In the genomic region with DNA sequence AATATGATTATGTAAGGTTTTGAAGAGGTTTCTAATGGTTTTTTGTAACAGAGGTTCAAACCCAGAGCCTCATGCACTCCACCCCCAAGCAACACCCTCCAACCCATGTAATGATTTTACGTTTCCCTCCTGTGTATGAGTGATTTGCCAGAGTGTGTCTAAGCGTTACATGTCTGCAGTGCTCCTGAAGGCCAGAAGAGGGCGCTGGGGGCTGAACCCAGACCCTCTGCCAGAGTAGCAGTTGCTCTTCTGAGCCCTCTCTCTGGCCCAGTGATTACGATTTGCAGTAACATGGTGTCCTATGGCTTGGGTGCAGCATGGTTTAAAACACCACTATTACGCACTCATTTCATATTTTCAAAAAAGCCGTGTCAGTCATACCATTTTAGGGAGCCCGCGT, we compare ENCODE assay signal across 10 mouse cellular contexts. TPM values are rescaled to one million over a fixed set of nuclear protein-coding genes. Genes with fewer than 3 reads are reported as not detected.
A peak's percentile ranks its signal among the peaks of the same experiment; 100 is the strongest.
DNase-seq lines count a peak whose midpoint lies in the region; ATAC-seq and TF ChIP-seq lines count a peak whose summit lies in the region.
"Had no signal": no experiment of that assay in that cellular context is flagged by ENCODE, and none has a peak within 500 bp of the region (broad histone marks: within the 10 kb centered on the region; RNA-seq: fewer than 3 reads in every experiment).

No protein-coding gene starts in this region.

- H3K9ac ChIP-seq in forebrain, embryonic 11.5 days (ENCODE audit: low read length), result no peak overlapping the region
- H3K9ac ChIP-seq in forebrain, embryonic 16.5 days (replicated peaks; ENCODE audit: low read depth, low read length), result no peak overlapping the region
- no peak overlapping the region for H3K9ac ChIP-seq in lung, postnatal 0 days (replicated peaks; ENCODE audit: low read depth)
- H3K9ac ChIP-seq: hindbrain, embryonic 15.5 days had no signal

- peak; percentile 66 for TF ChIP-seq CTCF in lung, postnatal 0 days (IDR thresholded peaks at IDR 0.05)
- TF ChIP-seq CTCF in bone marrow macrophage, adult 2 months (IDR thresholded peaks at IDR 0.05; ENCODE audit: low read depth, low read length), result peak; percentile 36; the same call in 1 of the 2 replicates

- ATAC-seq in forebrain, embryonic 11.5 days (replicated peaks; ENCODE audit: low FRiP score), result no peak
- no peak for ATAC-seq in forebrain, embryonic 16.5 days
- ATAC-seq in lung, postnatal 0 days, result no peak

- H3K27ac ChIP-seq in forebrain, embryonic 11.5 days (ENCODE audit: low read depth, low read length), result no peak overlapping the region
- no peak overlapping the region for H3K27ac ChIP-seq in forebrain, embryonic 16.5 days (ENCODE audit: low read length)
- H3K27ac ChIP-seq in lung, postnatal 0 days (ENCODE audit: low read length), result no peak overlapping the region
- H3K27ac ChIP-seq in bone marrow macrophage, adult 2 months (ENCODE audit: insufficient read depth, low read depth, low read length), result no peak overlapping the region
- H3K27ac ChIP-seq: hindbrain, embryonic 15.5 days had no signal

- H3K36me3 ChIP-seq in forebrain, embryonic 11.5 days (ENCODE audit: control insufficient read depth, insufficient read depth, low read length), result no peaks in the 10 kb centered on the region; the same call in 1 of the 2 replicates
- H3K36me3 ChIP-seq in forebrain, embryonic 16.5 days (ENCODE audit: control insufficient read depth, insufficient read depth), result peaks cover 6% of the 10 kb centered on the region; the same call in 1 of the 2 replicates
- H3K36me3 ChIP-seq in lung, postnatal 0 days (ENCODE audit: insufficient read depth, low read length), result peaks cover 15% of the 10 kb centered on the region; the same call in 1 of the 2 replicates

- no peaks in the 10 kb centered on the region for H3K4me1 ChIP-seq in forebrain, embryonic 11.5 days (replicated peaks; ENCODE audit: control insufficient read depth, insufficient read depth, low read length)
- H3K4me1 ChIP-seq in forebrain, embryonic 16.5 days (replicated peaks; ENCODE audit: control insufficient read depth, insufficient read depth, low read length), result no peaks in the 10 kb centered on the region
- no peaks in the 10 kb centered on the region for H3K4me1 ChIP-seq in lung, postnatal 0 days (ENCODE audit: insufficient read depth, low read depth, low read length)
- no peaks in the 10 kb centered on the region for H3K4me1 ChIP-seq in bone marrow macrophage, adult 2 months (ENCODE audit: control insufficient read depth, insufficient read depth, low read length)
- H3K4me1 ChIP-seq: hindbrain, embryonic 15.5 days had no signal

- no peak overlapping the region for H3K4me3 ChIP-seq in forebrain, embryonic 11.5 days (ENCODE audit: low read depth, low read length)
- no peak overlapping the region for H3K4me3 ChIP-seq in forebrain, embryonic 16.5 days (replicated peaks; ENCODE audit: low read length)
- H3K4me3 ChIP-seq in lung, postnatal 0 days (ENCODE audit: low read depth, low read length), result no peak overlapping the region
- H3K4me3 ChIP-seq in bone marrow macrophage, adult 2 months (ENCODE audit: insufficient read depth, low read length), result no peak overlapping the region
- H3K4me3 ChIP-seq: hindbrain, embryonic 15.5 days had no signal

- TF ChIP-seq POLR2A in bone marrow macrophage, adult 2 months (IDR thresholded peaks at IDR 0.05; ENCODE audit: borderline replicate concordance, low read depth, low read length), result no peak

- no peak for TF ChIP-seq EP300 in lung, postnatal 0 days (IDR thresholded peaks at IDR 0.05)

- H3K9me3 ChIP-seq in forebrain, embryonic 11.5 days (ENCODE audit: control insufficient read depth, low read length), result no peaks in the 10 kb centered on the region
- no peaks in the 10 kb centered on the region for H3K9me3 ChIP-seq in forebrain, embryonic 16.5 days (ENCODE audit: control insufficient read depth, low read length)
- H3K9me3 ChIP-seq in lung, postnatal 0 days (ENCODE audit: low read length), result no peaks in the 10 kb centered on the region
- H3K9me3 ChIP-seq: hindbrain, embryonic 15.5 days had no signal

- DNase-seq in forebrain, embryonic 11.5 days (ENCODE audit: low spot score), result peak; percentile 60
- DNase-seq in lung, postnatal 0 days (ENCODE audit: low spot score), result peak; percentile 28
- DNase-seq in lung, postnatal 4 days, result no peak
- peak; percentile 38 for DNase-seq in retina, postnatal 1 day
- DNase-seq in frontal cortex, postnatal 10 days (ENCODE audit: low spot score in 2 of 2), result no peak
- DNase-seq in yolk sac, embryonic 10.5 days (ENCODE audit: low spot score), result no peak
- DNase-seq: right cerebral cortex, postnatal 25 days had no signal

- WGBS in forebrain, embryonic 11.5 days, result 67% methylated on average over 8 of the region's 8 CpGs
- 66% methylated on average over 8 of the region's 8 CpGs for WGBS in forebrain, embryonic 16.5 days
- 70% methylated on average over 8 of the region's 8 CpGs for WGBS in lung, postnatal 0 days

- H3K4me2 ChIP-seq in forebrain, embryonic 11.5 days (ENCODE audit: low read depth, low read length, severe bottlenecking), result no peak overlapping the region
- no peak overlapping the region for H3K4me2 ChIP-seq in forebrain, embryonic 16.5 days (ENCODE audit: low read length)
- no peak overlapping the region for H3K4me2 ChIP-seq in lung, postnatal 0 days (replicated peaks; ENCODE audit: low read depth, low read length)
- H3K4me2 ChIP-seq: hindbrain, embryonic 15.5 days had no signal

- H3K27me3 ChIP-seq in forebrain, embryonic 11.5 days (ENCODE audit: control insufficient read depth, insufficient read depth, low read length), result no peaks in the 10 kb centered on the region
- no peaks in the 10 kb centered on the region for H3K27me3 ChIP-seq in forebrain, embryonic 16.5 days (replicated peaks; ENCODE audit: control insufficient read depth, insufficient read depth, low read length)
- H3K27me3 ChIP-seq in lung, postnatal 0 days (replicated peaks; ENCODE audit: insufficient read depth, low read length), result no peaks in the 10 kb centered on the region
- H3K27me3 ChIP-seq: hindbrain, embryonic 15.5 days had no signal

RNA-seq across cellular contexts. Expression of a gene that starts 23.2 kb away (rescaled TPM):
- polyA plus RNA-seq in forebrain, embryonic 11.5 days (2014; fragmentation: Nextera tagmentation; extraction: Ambion mirVana), result 441 and 443 TPM in 2 replicates
- polyA plus RNA-seq in forebrain, embryonic 16.5 days (2015; fragmentation: Nextera tagmentation; extraction: Ambion mirVana), result 362 and 389 TPM in 2 replicates
- 99.6 and 109 TPM in 2 replicates for polyA plus RNA-seq in lung, postnatal 0 days (2015; fragmentation: Nextera tagmentation; extraction: Ambion mirVana)
- 65.0 and 72.0 TPM in 2 replicates for polyA plus RNA-seq in bone marrow macrophage, adult 2 months (2012; ENCODE audit: insufficient read depth, insufficient read length, missing spikeins)

RNA-seq across cellular contexts. Expression of a gene that starts 35.3 kb away (rescaled TPM):
- polyA plus RNA-seq in forebrain, embryonic 11.5 days (2014; fragmentation: Nextera tagmentation; extraction: Ambion mirVana), result 59.7 and 68.7 TPM in 2 replicates
- polyA plus RNA-seq in forebrain, embryonic 16.5 days (2015; fragmentation: Nextera tagmentation; extraction: Ambion mirVana), result 30.4 and 34.8 TPM in 2 replicates
- polyA plus RNA-seq in lung, postnatal 0 days (2015; fragmentation: Nextera tagmentation; extraction: Ambion mirVana), result 81.7 and 92.6 TPM in 2 replicates
- 21.5 and 23.3 TPM in 2 replicates for polyA plus RNA-seq in bone marrow macrophage, adult 2 months (2012; ENCODE audit: insufficient read depth, insufficient read length, missing spikeins)

RNA-seq across cellular contexts. Expression of a gene that starts 39.4 kb away (rescaled TPM):
- 12.9 and 14.6 TPM in 2 replicates for polyA plus RNA-seq in forebrain, embryonic 11.5 days (2014; fragmentation: Nextera tagmentation; extraction: Ambion mirVana)
- polyA plus RNA-seq in forebrain, embryonic 16.5 days (2015; fragmentation: Nextera tagmentation; extraction: Ambion mirVana), result 23.9 and 29.6 TPM in 2 replicates
- polyA plus RNA-seq in lung, postnatal 0 days (2015; fragmentation: Nextera tagmentation; extraction: Ambion mirVana), result 66.4 and 71.5 TPM in 2 replicates
- polyA plus RNA-seq in bone marrow macrophage, adult 2 months (2012; ENCODE audit: insufficient read depth, insufficient read length, missing spikeins), result 41.7 and 49.0 TPM in 2 replicates

RNA-seq across cellular contexts. Expression of a gene that starts 40.3 kb away (rescaled TPM):
- not detected in 2 replicates for polyA plus RNA-seq in forebrain, embryonic 11.5 days (2014; fragmentation: Nextera tagmentation; extraction: Ambion mirVana)
- 0.47 and 0.97 TPM in 2 replicates for polyA plus RNA-seq in forebrain, embryonic 16.5 days (2015; fragmentation: Nextera tagmentation; extraction: Ambion mirVana)
- polyA plus RNA-seq in lung, postnatal 0 days (2015; fragmentation: Nextera tagmentation; extraction: Ambion mirVana), result 1.5 and 1.7 TPM in 2 replicates
- 0.40 TPM in 1 of 2 replicates, not detected in the other for polyA plus RNA-seq in bone marrow macrophage, adult 2 months (2012; ENCODE audit: insufficient read depth, insufficient read length, missing spikeins)

RNA-seq across cellular contexts. Expression of a gene that starts 51.8 kb away (rescaled TPM):
- 2.7 and 3.3 TPM in 2 replicates for polyA plus RNA-seq in forebrain, embryonic 11.5 days (2014; fragmentation: Nextera tagmentation; extraction: Ambion mirVana)
- polyA plus RNA-seq in forebrain, embryonic 16.5 days (2015; fragmentation: Nextera tagmentation; extraction: Ambion mirVana), result 6.2 and 9.5 TPM in 2 replicates
- 1.1 and 1.4 TPM in 2 replicates for polyA plus RNA-seq in lung, postnatal 0 days (2015; fragmentation: Nextera tagmentation; extraction: Ambion mirVana)
- polyA plus RNA-seq in bone marrow macrophage, adult 2 months (2012; ENCODE audit: insufficient read depth, insufficient read length, missing spikeins), result 3.3 and 3.8 TPM in 2 replicates

Comparison
In these comparisons a context has a peak if more than half of its experiments do, and no peak if none do; other contexts are left out.
1. DNase-seq: peak in forebrain, embryonic 11.5 days (single experiment), lung, postnatal 0 days (single experiment) and retina, postnatal 1 day (single experiment); none in lung, postnatal 4 days (0 of 2), frontal cortex, postnatal 10 days (0 of 2) and yolk sac, embryonic 10.5 days (single experiment).